Mouse (Mus musculus) hindbrain, embryonic 11.5 days (tissue): ENCODE data around the gene Lsamp. TPM values are rescaled to one million over a fixed set of nuclear protein-coding genes. Genes with fewer than 3 reads are reported as not detected.
A peak's percentile ranks its signal among the peaks of the same experiment; 100 is the strongest.

Experiments
- ATAC-seq: fragments of 200-750 bp; cut with Nextera tagmentation; 2 replicates; pipeline ENCODE4 v1.8.0; 2017; ENCODE audit warnings: mild to moderate bottlenecking, moderate TSS enrichment, moderate library complexity; ENCODE audit not compliant: low FRiP score
- DNase-seq: peaks from one replicate; pipeline ENCODE4 v3.0.0-alpha.2; 2015; ENCODE audit warnings: low spot score
- H3K27ac ChIP-seq: fragments of 300-500 bp; sonication (generic); 2 replicates; pipeline ENCODE4 v1.5.1; 2014; ENCODE audit warnings: mild to moderate bottlenecking, low read depth, low read length
- H3K27me3 ChIP-seq: fragments of 300-500 bp; sonication (generic); 2 replicates; pipeline ENCODE4 v1.6.1; 2014; ENCODE audit warnings: mild to moderate bottlenecking, low read length, moderate library complexity, mixed read lengths; ENCODE audit not compliant: control insufficient read depth, insufficient read depth
- H3K36me3 ChIP-seq: fragments of 300-500 bp; sonication (generic); 2 replicates; pipeline ENCODE4 v1.6.1; 2014; ENCODE audit warnings: mild to moderate bottlenecking, low read length, moderate library complexity, mixed read lengths; ENCODE audit not compliant: control insufficient read depth, insufficient read depth
- H3K4me1 ChIP-seq: fragments of 300-500 bp; sonication (generic); replicated peaks from 2 replicates; pipeline ENCODE4 v1.6.1; 2014; ENCODE audit warnings: low read length, mixed read lengths; ENCODE audit not compliant: control insufficient read depth, insufficient read depth
- H3K4me2 ChIP-seq: fragments of 300-500 bp; sonication (generic); replicated peaks from 2 replicates; pipeline ENCODE4 v1.6.1; 2014; ENCODE audit warnings: mild to moderate bottlenecking, low read depth, low read length
- H3K4me3 ChIP-seq: fragments of 300-500 bp; sonication (generic); 2 replicates; pipeline ENCODE4 v1.5.1; 2014; ENCODE audit warnings: low read depth, low read length
- H3K9ac ChIP-seq: fragments of 300-500 bp; sonication (generic); 2 replicates; pipeline ENCODE4 v1.6.1; 2014; ENCODE audit warnings: low read depth, low read length
- H3K9me3 ChIP-seq: fragments of 300-500 bp; sonication (generic); 2 replicates; pipeline ENCODE4 v1.6.1; 2016; ENCODE audit warnings: low read length; ENCODE audit not compliant: control insufficient read depth
- WGBS: fragments of 180-500 bp; shearing (Covaris S2); extraction: QIAGEN DNeasy Blood & Tissue Kit; methylation state at CpG from one replicate; pipeline ENCODE4 v1.1.7; 2014; 5-methylcytosine and 5-hydroxymethylcytosine counted together
- polyA plus RNA-seq: library from polyadenylated mRNA; unstranded; fragments of >200 nt; fragmentation: Nextera tagmentation; extraction: Ambion mirVana; gene quantifications from 2 replicates; pipeline ENCODE4 v1.2.1, GENCODE M21; 2014

Gene Lsamp
- polyA plus RNA-seq, 1 experiment from 2014 or later, result 16.3 TPM

GRCm38 (mm10) chr16:40307666-40308065 is 323.5 kb downstream of the Lsamp start:
- no peak overlapping the region for H3K4me2 ChIP-seq
- no peaks in the 10 kb centered on the region for H3K9me3 ChIP-seq
- H3K27ac ChIP-seq, result no peak overlapping the region
- no peak for ATAC-seq
- no peaks in the 10 kb centered on the region for H3K27me3 ChIP-seq
- H3K4me3 ChIP-seq, result no peak overlapping the region
- no peaks in the 10 kb centered on the region for H3K4me1 ChIP-seq
- no peaks in the 10 kb centered on the region for H3K36me3 ChIP-seq
- no peak for DNase-seq
- no peak overlapping the region for H3K9ac ChIP-seq
- 66% methylated on average over 2 of the region's 2 CpGs for WGBS

- H3K9me3 ChIP-seq, result no peaks in the 10 kb centered on the region
- H3K4me1 ChIP-seq, result no peaks in the 10 kb centered on the region
- 97% methylated on average over 2 of the region's 2 CpGs for WGBS
- DNase-seq, result no peak
- no peaks in the 10 kb centered on the region for H3K36me3 ChIP-seq
- ATAC-seq, result no peak
- no peak overlapping the region for H3K27ac ChIP-seq
- no peaks in the 10 kb centered on the region for H3K27me3 ChIP-seq
- no peak overlapping the region for H3K4me3 ChIP-seq
- no peak overlapping the region for H3K4me2 ChIP-seq
- no peak overlapping the region for H3K9ac ChIP-seq
These were observed 332.0 kb downstream of the Lsamp start for GRCm38 (mm10) chr16:40316199-40316598.

- Histone ChIP-seq H3K27me3 (no peaks in the 10 kb centered on the region), H3K9me3 (no peaks in the 10 kb centered on the region), H3K36me3 (no peaks in the 10 kb centered on the region), H3K27ac (no peak overlapping the region), H3K9ac (no peak overlapping the region), H3K4me3 (no peak overlapping the region), H3K4me2 (no peak overlapping the region), H3K4me1 (no peaks in the 10 kb centered on the region)
- WGBS, result 93% methylated on average over 3 of the region's 3 CpGs
- ATAC-seq, result no peak
- no peak for DNase-seq
These were observed 340.6 kb downstream of the Lsamp start for GRCm38 (mm10) chr16:40324811-40325210.

- Histone ChIP-seq H3K27me3 (no peaks in the 10 kb centered on the region), H3K4me3 (no peak overlapping the region), H3K4me2 (no peak overlapping the region), H3K36me3 (no peaks in the 10 kb centered on the region), H3K4me1 (no peaks in the 10 kb centered on the region), H3K9ac (no peak overlapping the region), H3K27ac (no peak overlapping the region), H3K9me3 (no peaks in the 10 kb centered on the region)
- no peak for DNase-seq
- no peak for ATAC-seq
- 88% methylated on average over 7 of the region's 7 CpGs for whole genome bisulfite sequencing
These were observed 344.2 kb downstream of the Lsamp start for GRCm38 (mm10) chr16:40328249-40328820.

- no peaks in the 10 kb centered on the region for H3K4me1 ChIP-seq
- H3K36me3 ChIP-seq, result no peaks in the 10 kb centered on the region
- no peak for ATAC-seq
- H3K9me3 ChIP-seq, result no peaks in the 10 kb centered on the region
- DNase-seq, result no peak
- no peaks in the 10 kb centered on the region for H3K27me3 ChIP-seq
- H3K4me3 ChIP-seq, result no peak overlapping the region
- no peak overlapping the region for H3K27ac ChIP-seq
- WGBS, result 92% methylated on average over 5 of the region's 5 CpGs
- no peak overlapping the region for H3K9ac ChIP-seq
- no peak overlapping the region for H3K4me2 ChIP-seq
These were observed 385.5 kb downstream of the Lsamp start for GRCm38 (mm10) chr16:40369677-40370076.

- Histone ChIP-seq H3K4me2 (no peak overlapping the region), H3K4me3 (no peak overlapping the region), H3K36me3 (no peaks in the 10 kb centered on the region), H3K27me3 (no peaks in the 10 kb centered on the region), H3K27ac (no peak overlapping the region), H3K9ac (no peak overlapping the region), H3K9me3 (no peaks in the 10 kb centered on the region), H3K4me1 (no peaks in the 10 kb centered on the region)
- ATAC-seq (no peak), DNase-seq (no peak)
- WGBS, result 100% methylated on average over 1 of the region's 1 CpGs
These were observed 387.1 kb downstream of the Lsamp start for GRCm38 (mm10) chr16:40371291-40371690.

GRCm38 (mm10) chr16:40375314-40375713 is 391.2 kb downstream of the Lsamp start:
- DNase-seq, result no peak
- H3K36me3 ChIP-seq, result no peaks in the 10 kb centered on the region
- no peaks in the 10 kb centered on the region for H3K27me3 ChIP-seq
- 92% methylated on average over 4 of the region's 4 CpGs for WGBS
- no peak overlapping the region for H3K4me2 ChIP-seq
- ATAC-seq, result no peak
- H3K4me1 ChIP-seq, result no peaks in the 10 kb centered on the region
- H3K27ac ChIP-seq, result no peak overlapping the region
- H3K9me3 ChIP-seq, result no peaks in the 10 kb centered on the region
- H3K4me3 ChIP-seq, result no peak overlapping the region
- H3K9ac ChIP-seq, result no peak overlapping the region

GRCm38 (mm10) chr16:40377129-40377799 is 393.1 kb downstream of the Lsamp start:
- Histone ChIP-seq H3K27ac (no peak overlapping the region), H3K9me3 (no peaks in the 10 kb centered on the region), H3K4me2 (no peak overlapping the region), H3K4me3 (no peak overlapping the region), H3K9ac (no peak overlapping the region), H3K27me3 (no peaks in the 10 kb centered on the region), H3K4me1 (no peaks in the 10 kb centered on the region), H3K36me3 (no peaks in the 10 kb centered on the region)
- DNase-seq (no peak), ATAC-seq (no peak)
- WGBS, result 79% methylated on average over 6 of the region's 6 CpGs

GRCm38 (mm10) chr16:40392106-40392505 is 407.9 kb downstream of the Lsamp start:
- Histone ChIP-seq H3K4me3 (no peak overlapping the region), H3K4me1 (no peaks in the 10 kb centered on the region), H3K9ac (no peak overlapping the region), H3K9me3 (no peaks in the 10 kb centered on the region), H3K36me3 (no peaks in the 10 kb centered on the region), H3K27ac (no peak overlapping the region), H3K4me2 (no peak overlapping the region), H3K27me3 (no peaks in the 10 kb centered on the region)
- WGBS, result 43% methylated on average over 4 of the region's 4 CpGs
- DNase-seq (peak; percentile 11), ATAC-seq (peak; percentile 71; the same call in 1 of the 2 replicates)
